1 mouse cellular context compared by ENCODE assay signal in the genomic region with DNA sequence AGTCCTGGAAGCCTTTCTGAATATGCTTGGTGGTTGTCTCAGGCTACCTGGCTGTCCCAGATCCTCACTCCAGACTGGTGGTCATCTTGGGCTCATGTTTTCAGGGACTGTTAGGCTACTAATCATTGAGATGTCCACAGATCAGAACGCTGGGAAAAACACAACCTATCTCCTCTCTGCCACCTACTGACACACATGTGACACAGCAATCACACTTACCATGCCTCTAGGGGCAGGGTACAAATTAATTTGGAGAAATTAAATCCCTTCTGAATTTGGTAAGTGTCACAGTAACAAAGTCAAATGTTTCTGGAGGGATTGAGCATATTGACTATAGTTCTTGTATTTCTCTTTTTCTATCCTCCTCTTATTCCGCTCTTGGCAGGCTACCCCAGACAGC.
TF ChIP-seq lines count a peak whose summit lies in the region.

No protein-coding gene starts in this region.

TF ChIP-seq in CH12.LX, 34 proteins besides CTCF, POLR2A, EP300 and RAD21 (continued from another document):
- peak; percentile 29 for TF ChIP-seq SMC3 (IDR thresholded peaks at IDR 0.05; ENCODE audit: low read depth, low read length)
